Mouse (Mus musculus) kidney, postnatal 0 days (tissue): ENCODE data around the gene Zfp764. TPM values are rescaled to one million over a fixed set of nuclear protein-coding genes. Genes with fewer than 3 reads are reported as not detected.

Experiments used
- ATAC-seq: fragments of 200-750 bp; cut with Nextera tagmentation; replicated peaks from 2 replicates; pipeline ENCODE4 v1.8.0; 2017; ENCODE audit warnings: low read depth, moderate number of reproducible peaks, moderate TSS enrichment, moderate library complexity; ENCODE audit not compliant: low FRiP score
- DNase-seq: peaks from one replicate; pipeline ENCODE4 v3.0.0-alpha.2; 2016; ENCODE audit warnings: low spot score
- H3K27ac ChIP-seq: fragments of 300-500 bp; sonication (generic); 2 replicates; pipeline ENCODE4 v1.5.1; 2014; ENCODE audit warnings: mild to moderate bottlenecking
- H3K27me3 ChIP-seq: fragments of 300-500 bp; sonication (generic); 2 replicates; pipeline ENCODE4 v1.6.1; 2014; ENCODE audit warnings: low read length, mixed read lengths; ENCODE audit not compliant: insufficient read depth
- H3K36me3 ChIP-seq: fragments of 300-500 bp; sonication (generic); 2 replicates; pipeline ENCODE4 v1.6.1; 2014; ENCODE audit warnings: low read length, mixed read lengths; ENCODE audit not compliant: insufficient read depth
- H3K4me1 ChIP-seq: fragments of 300-500 bp; sonication (generic); replicated peaks from 2 replicates; pipeline ENCODE4 v1.6.1; 2014; ENCODE audit warnings: antibody characterized with exemption, low read length, mixed read lengths; ENCODE audit not compliant: insufficient read depth
- H3K4me2 ChIP-seq: fragments of 300-500 bp; sonication (generic); 2 replicates; pipeline ENCODE4 v1.6.1; 2014; ENCODE audit warnings: mild to moderate bottlenecking, low read length, moderate library complexity, mixed read lengths
- H3K4me3 ChIP-seq: fragments of 300-500 bp; sonication (generic); replicated peaks from 2 replicates; pipeline ENCODE4 v1.5.1; 2014; ENCODE audit warnings: low read depth, low read length
- H3K9ac ChIP-seq: fragments of 300-500 bp; sonication (generic); 2 replicates; pipeline ENCODE4 v1.6.1; 2014; ENCODE audit warnings: low read depth, low read length
- H3K9me3 ChIP-seq: fragments of 300-500 bp; sonication (generic); replicated peaks from 2 replicates; pipeline ENCODE4 v1.6.1; 2016; ENCODE audit warnings: low read length, inconsistent platforms, mixed read lengths
- CTCF ChIP-seq: IDR thresholded peaks from 2 replicates; pipeline ENCODE4 v1.5.1; 2016; ENCODE audit warnings: antibody characterized with exemption, low read depth, mild to moderate bottlenecking, moderate library complexity
- WGBS: fragments of 180-500 bp; shearing (Covaris S2); extraction: QIAGEN DNeasy Blood & Tissue Kit; methylation state at CpG from one replicate; pipeline ENCODE4 v1.1.7; 2014; 5-methylcytosine and 5-hydroxymethylcytosine counted together
- polyA plus RNA-seq: library from polyadenylated mRNA; unstranded; fragments of >200 nt; fragmentation: Nextera tagmentation; extraction: Ambion mirVana; gene quantifications from 2 replicates; pipeline ENCODE4 v1.2.1, GENCODE M21; 2015

Gene Zfp764
- polyA plus RNA-seq, 1 experiment from 2014 or later = 5.6 TPM

DNA sequence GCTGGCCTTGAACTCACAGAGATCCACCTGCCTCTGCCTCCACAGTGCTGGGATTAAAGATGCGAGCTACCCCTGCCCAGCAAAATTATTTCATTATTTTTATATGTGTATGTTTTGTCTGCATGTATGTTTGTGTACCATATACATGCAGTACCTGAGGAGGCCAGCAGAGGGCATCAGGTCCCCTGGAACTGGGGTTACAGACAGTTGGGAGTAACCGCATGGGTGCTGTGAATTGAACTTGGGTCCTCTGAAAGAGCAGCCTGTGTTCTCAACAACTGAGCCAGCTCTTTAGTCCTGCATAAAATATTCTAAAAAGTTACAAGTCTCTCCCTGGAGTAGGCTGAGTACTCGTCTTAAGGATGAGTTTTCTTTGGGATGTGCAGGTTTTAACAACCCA lies 31.1 kb upstream of the Zfp764 start:
- 88% methylated on average over 3 of the region's 3 CpGs for WGBS
- peak; percentile 58 for TF ChIP-seq CTCF
- no peaks in the 10 kb centered on the region for H3K9me3 ChIP-seq

DNA sequence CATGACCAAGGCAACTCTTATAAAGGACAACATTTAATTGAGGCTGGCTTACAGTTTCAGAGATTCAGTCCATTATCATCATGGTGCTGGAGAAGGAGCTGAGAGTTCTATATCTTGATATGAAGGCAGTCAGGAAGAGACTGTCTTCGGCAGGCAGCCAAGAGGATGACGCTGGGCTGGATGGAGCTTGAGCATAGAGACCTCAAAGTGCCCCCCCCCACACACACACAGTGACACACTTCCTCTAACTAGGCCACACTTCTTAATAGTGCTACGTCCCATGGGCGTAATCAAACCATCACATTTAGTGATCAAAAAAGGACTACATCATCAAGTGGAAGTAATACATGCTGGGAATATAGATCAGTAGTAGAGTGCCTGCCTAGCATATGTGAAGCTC lies 28.6 kb upstream of the Zfp764 start:
- no peak overlapping the region for H3K4me3 ChIP-seq
- no peaks in the 10 kb centered on the region for H3K9me3 ChIP-seq
- ATAC-seq (no peak), DNase-seq (no peak)
- H3K4me1 ChIP-seq = no peaks in the 10 kb centered on the region
- TF ChIP-seq CTCF = no peak
- no peak overlapping the region for H3K4me2 ChIP-seq
- H3K27me3 ChIP-seq = no peaks in the 10 kb centered on the region
- H3K27ac ChIP-seq = no peak overlapping the region
- H3K9ac ChIP-seq = no peak overlapping the region
- WGBS = 85% methylated on average over 4 of the region's 4 CpGs
- H3K36me3 ChIP-seq = no peaks in the 10 kb centered on the region

More for the DNA sequence above, 31.1 kb upstream of the Zfp764 start:
- ATAC-seq (no peak), DNase-seq (no peak)
- H3K4me1 ChIP-seq = no peaks in the 10 kb centered on the region
- H3K27ac ChIP-seq = no peak overlapping the region
- no peaks in the 10 kb centered on the region for H3K36me3 ChIP-seq
- no peak overlapping the region for H3K4me3 ChIP-seq
- no peaks in the 10 kb centered on the region for H3K27me3 ChIP-seq
- H3K9ac ChIP-seq = no peak overlapping the region
- no peak overlapping the region for H3K4me2 ChIP-seq

DNA sequence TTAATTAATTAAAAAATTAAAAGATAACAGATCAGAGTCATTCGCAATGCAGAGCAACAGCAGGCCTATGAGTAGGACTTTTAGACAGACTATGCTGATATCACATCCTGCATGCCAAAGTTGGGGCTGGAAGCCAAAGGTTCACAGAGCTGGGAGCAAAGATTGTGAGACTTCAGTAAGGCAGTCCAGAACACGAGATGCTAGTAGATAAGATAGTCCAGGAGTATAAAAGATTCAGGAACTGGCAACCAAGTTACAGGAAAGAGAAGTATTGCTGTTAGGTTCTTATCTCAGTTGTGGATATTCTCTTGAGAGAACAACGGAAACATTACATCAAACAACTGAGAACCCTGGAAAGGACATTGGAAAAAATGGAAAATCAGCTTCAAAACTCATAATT lies 19.7 kb upstream of the Zfp764 start:
- Histone ChIP-seq H3K27ac (no peak overlapping the region), H3K4me3 (no peak overlapping the region), H3K4me2 (no peak overlapping the region), H3K9me3 (no peaks in the 10 kb centered on the region), H3K9ac (no peak overlapping the region), H3K36me3 (no peaks in the 10 kb centered on the region), H3K4me1 (peaks cover 9% of the 10 kb centered on the region; the same call in 1 of the 2 replicates), H3K27me3 (no peaks in the 10 kb centered on the region)
- DNase-seq = peak; percentile 22
- no peak for ATAC-seq
- TF ChIP-seq CTCF = no peak
- 64% methylated on average over 3 of the region's 3 CpGs for WGBS

DNA sequence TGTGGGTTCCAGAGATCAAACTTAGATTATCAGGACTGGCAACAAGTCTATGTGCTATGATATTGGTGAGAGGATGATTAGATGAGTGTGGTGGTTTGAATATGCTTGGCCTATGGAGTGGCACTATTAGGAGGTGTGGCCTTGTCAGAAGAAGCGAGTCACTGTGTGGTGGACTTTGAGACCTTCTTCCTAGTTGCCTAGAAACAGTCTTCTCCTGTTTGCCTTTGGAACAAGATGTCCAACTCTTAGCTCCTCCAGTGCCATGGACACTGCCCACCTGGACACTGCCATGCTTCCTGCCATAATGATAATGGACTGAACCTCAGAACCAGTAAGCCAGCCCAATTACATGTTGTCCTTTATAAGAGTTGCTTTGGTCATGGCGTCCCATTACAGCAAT lies 19.3 kb upstream of the Zfp764 start:
- no peak for TF ChIP-seq CTCF
- Histone ChIP-seq H3K9me3 (no peaks in the 10 kb centered on the region), H3K4me3 (no peak overlapping the region), H3K4me1 (peaks cover 13% of the 10 kb centered on the region; the same call in 1 of the 2 replicates), H3K4me2 (no peak overlapping the region), H3K27me3 (no peaks in the 10 kb centered on the region), H3K36me3 (no peaks in the 10 kb centered on the region), H3K9ac (no peak overlapping the region), H3K27ac (no peak overlapping the region)
- DNase-seq (no peak), ATAC-seq (no peak; the same call in 1 of the 2 replicates)
- WGBS = 87% methylated on average over 2 of the region's 2 CpGs

DNA sequence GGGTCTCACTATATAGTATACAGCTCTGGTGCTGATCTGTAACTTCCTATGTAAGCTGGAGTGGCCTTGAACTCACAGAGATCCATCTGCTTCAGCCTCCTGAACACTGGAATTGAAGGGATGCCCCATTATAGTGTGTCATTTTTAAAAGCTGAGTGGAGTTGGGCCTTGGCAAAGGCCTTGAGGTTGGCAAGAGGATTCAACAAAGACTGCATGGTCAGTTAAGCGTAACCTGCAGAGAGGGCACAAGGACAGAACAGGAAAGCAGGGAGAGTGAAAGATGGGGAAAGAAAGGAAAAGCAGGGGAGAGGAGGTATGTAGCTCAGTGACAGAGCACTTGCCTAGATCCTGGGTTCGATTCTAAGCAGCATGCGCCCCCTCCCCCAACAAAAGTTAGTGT lies 18.7 kb upstream of the Zfp764 start:
- no peak for ATAC-seq
- Histone ChIP-seq H3K9ac (no peak overlapping the region), H3K27ac (no peak overlapping the region), H3K4me3 (no peak overlapping the region), H3K4me1 (peaks cover 13% of the 10 kb centered on the region; the same call in 1 of the 2 replicates), H3K36me3 (no peaks in the 10 kb centered on the region), H3K4me2 (no peak overlapping the region), H3K9me3 (no peaks in the 10 kb centered on the region), H3K27me3 (no peaks in the 10 kb centered on the region)
- TF ChIP-seq CTCF = no peak
- DNase-seq = no peak
- WGBS = 92% methylated on average over 3 of the region's 3 CpGs

DNA sequence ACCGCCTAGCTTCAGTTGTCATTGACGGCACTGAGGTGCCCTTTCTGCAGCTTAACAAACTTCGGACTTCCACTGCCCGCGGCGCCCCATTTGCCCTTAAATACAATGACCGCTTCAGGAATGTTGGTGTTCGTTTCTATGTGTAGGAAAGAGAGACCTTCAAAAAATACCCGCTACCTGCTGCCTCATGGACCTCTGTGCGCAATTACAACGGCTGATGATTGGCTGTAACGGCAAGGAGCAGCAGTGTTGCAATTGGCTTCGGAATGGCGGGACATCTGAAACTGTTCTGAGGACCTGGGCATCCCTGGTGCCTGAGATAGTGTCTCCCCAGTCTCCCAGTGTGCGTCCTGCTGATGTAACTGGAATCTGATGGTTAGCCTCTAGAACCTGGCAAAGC lies 15.6 kb upstream of the Zfp764 start:
- Histone ChIP-seq H3K27me3 (no peaks in the 10 kb centered on the region), H3K4me2 (peak overlapping the region; percentile 96), H3K36me3 (no peaks in the 10 kb centered on the region), H3K4me3 (peak overlapping the region; percentile 85), H3K9me3 (no peaks in the 10 kb centered on the region), H3K9ac (peak overlapping the region; percentile 86), H3K4me1 (peaks cover 13% of the 10 kb centered on the region; the same call in 1 of the 2 replicates), H3K27ac (peak overlapping the region; percentile 75; the same call in 1 of the 2 replicates)
- WGBS = 3% methylated on average over 15 of the region's 15 CpGs
- DNase-seq (peak; percentile 25), ATAC-seq (no peak)
- TF ChIP-seq CTCF = no peak
